Mouse (Mus musculus) cerebellum, adult 11-12 months (tissue): ENCODE measurements around the gene Vmn1r66.
"Not testable (repeated sequence)": the region's sequence is repeated elsewhere in the genome, so short reads cannot be mapped to it uniquely, and the experiment has no call there.

Experiments
- DNase-seq: peaks from one replicate; pipeline ENCODE4 v3.0.0; 2022

Gene Vmn1r66

GRCm38 (mm10) chr7:10277906-10278305 lies at the start of gene Vmn1r66:
Vmn1r66 (minus strand) TSS chr7:10278006.
- no peak for DNase-seq

DNA sequence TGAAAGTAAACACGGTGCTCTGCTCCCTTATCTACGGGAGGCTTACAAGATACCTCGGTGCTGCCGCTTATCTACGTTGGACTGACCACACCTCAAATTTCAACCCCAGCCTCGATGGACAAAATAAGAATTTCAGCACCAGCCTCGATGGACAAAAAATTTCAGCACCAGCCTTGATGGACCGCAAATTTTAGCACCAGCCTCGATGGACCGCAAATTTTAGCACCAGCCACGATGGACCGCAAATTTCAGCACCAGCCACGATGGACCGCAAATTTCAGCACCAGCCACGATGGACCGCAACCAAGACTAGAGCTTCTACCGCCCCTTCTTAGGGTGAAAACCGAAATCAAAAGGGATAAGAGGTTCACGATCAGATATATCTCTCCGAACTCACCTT lies 47.7 kb upstream of the Vmn1r66 start:
- not testable (repeated sequence) for DNase-seq

DNA sequence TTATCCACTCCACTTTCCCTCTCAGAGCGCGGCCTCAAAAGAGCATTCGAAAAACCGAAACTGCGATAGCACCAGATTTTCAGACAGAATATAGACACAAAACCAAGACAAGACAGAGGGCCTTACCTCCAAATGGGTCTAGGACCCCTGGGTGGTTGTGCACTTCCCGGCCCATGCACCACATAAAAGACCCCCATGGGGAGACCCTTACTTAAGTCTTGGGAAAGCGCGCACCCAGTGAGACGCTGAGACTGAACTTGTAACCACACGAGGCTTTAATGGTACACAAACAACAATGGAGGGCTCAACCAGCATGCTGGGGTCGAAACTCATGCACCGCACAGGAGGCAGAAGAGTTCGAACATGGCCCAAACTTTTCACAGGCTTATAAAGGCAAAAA lies 25.7 kb downstream of the Vmn1r66 start:
- DNase-seq, result no peak

DNA sequence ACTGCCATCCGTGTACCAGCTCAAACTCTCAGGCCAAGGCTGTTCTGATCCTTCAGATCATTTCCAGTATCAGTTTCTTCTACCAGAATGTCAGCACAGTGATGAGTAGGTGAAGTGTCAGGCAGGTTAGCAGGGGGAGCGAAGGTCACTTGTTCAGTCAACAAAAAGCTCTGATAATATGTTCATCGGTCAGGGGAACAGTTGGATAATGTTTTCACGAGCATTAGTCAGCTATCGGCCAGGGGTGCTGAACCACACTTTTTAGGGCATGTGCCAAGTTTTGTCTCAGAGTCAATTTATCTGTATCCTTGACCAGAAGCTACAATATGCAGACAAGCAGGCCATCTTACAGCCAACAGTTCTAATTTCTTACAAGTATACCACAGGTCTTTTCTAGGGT lies 28.7 kb downstream of the Vmn1r66 start:
- no peak for DNase-seq
